Mouse (Mus musculus): ENCODE measurements around the gene Fbxw8. TPM values are rescaled to one million over a fixed set of nuclear protein-coding genes. Genes with fewer than 3 reads are reported as not detected.

Gene Fbxw8
- polyA plus RNA-seq, 1 experiment from 2014 or later = 12.7 TPM

DNA sequence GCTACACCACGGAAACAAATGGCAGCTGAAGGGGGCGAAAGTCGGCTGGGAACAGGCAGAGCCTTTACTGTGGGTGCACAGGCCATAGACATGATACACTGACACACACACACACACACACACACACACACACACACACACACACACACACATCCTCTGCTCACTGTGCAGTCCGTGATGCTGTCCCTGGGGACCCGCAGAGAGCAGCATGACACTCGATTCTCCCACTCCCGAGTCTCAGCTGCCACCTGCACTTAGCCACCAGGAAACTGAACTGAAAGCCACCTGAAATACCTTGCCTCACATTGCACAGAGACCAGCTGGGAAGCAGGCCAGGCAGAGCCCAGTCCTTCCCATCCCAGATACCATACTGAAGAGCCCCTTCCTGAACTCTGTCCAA, 70.0 kb downstream of the Fbxw8 start:
- Histone ChIP-seq H3K79me2 (ENCODE audit: inconsistent target) (no peaks in the 10 kb centered on the region), H3K4me3 (ENCODE audit: inconsistent target) (no peak overlapping the region), H3K36me3 (ENCODE audit: inconsistent target) (no peaks in the 10 kb centered on the region), H3K27ac (no peak overlapping the region)
- 86% methylated on average over 5 of the region's 7 CpGs for whole genome bisulfite sequencing (ENCODE audit: missing documents)

GRCm38 (mm10) chr5:118084171-118084727, 71.0 kb downstream of the Fbxw8 start:
- Histone ChIP-seq H3K4me3 (ENCODE audit: inconsistent target) (no peak overlapping the region), H3K36me3 (ENCODE audit: inconsistent target) (no peaks in the 10 kb centered on the region), H3K79me2 (ENCODE audit: inconsistent target) (no peaks in the 10 kb centered on the region), H3K27ac (no peak overlapping the region)
- WGBS (ENCODE audit: missing documents) = 96% methylated on average over 10 of the region's 10 CpGs

GRCm38 (mm10) chr5:118083060-118083638, 72.1 kb downstream of the Fbxw8 start:
- 86% methylated on average over 9 of the region's 12 CpGs for WGBS (ENCODE audit: missing documents)
- Histone ChIP-seq H3K36me3 (ENCODE audit: inconsistent target) (peaks cover 1% of the 10 kb centered on the region; the same call in 1 of the 2 replicates), H3K79me2 (ENCODE audit: inconsistent target) (no peaks in the 10 kb centered on the region), H3K27ac (no peak overlapping the region), H3K4me3 (ENCODE audit: inconsistent target) (no peak overlapping the region)

DNA sequence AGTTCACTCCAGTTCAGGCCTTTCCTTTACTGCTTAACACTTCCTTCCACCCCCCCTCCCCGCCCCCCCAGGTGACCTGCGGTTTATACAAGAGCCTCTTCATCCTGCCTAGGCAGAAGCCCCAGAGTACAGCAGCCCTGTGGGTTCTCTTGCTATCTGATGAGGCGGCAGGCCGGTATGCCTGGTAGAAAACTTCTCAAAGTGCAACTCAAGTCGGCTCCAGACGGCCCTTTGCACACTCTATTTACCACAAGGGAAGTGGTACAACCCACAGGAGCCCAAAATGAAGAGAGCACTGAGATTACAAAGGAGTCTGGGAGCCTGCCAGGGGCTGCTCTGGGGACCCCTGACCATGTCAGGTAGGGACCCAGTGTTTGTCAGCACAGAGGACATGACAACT, 73.3 kb downstream of the Fbxw8 start:
- H3K36me3 ChIP-seq (ENCODE audit: inconsistent target) = peaks cover 13% of the 10 kb centered on the region
- 16% methylated on average over 6 of the region's 6 CpGs for WGBS (ENCODE audit: missing documents)
- H3K4me3 ChIP-seq (ENCODE audit: inconsistent target) = no peak overlapping the region
- no peaks in the 10 kb centered on the region for H3K79me2 ChIP-seq (ENCODE audit: inconsistent target)
- no peak overlapping the region for H3K27ac ChIP-seq

DNA sequence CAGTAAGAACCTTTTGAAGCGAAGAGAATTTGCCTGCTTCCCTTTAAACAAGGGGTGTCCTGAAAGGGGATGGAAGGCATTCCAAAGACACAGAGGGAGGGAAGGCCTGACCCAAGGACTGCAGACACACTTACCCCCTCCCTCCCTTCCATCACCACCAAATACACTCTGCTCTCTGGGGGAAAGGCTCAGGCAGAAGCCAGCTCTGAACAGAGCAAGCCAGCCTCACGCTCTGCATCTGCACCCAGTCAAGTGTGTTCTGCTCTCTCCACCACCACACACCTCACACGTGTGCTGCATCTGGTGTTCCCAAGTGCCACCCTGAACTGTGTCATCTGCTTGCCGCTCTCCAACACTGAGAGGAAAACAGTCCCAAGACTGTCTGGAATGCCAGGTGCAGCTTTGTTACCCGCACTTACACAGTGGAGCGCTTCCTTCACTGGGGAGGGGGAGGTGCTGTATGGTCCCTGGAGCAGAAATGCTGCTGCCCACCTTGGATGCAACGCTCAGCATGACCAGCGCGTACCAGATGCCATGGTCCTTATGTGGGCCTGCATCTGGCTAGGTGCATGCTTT, 73.8 kb downstream of the Fbxw8 start:
- 82% methylated on average over 9 of the region's 9 CpGs for WGBS (ENCODE audit: missing documents)
- Histone ChIP-seq H3K4me3 (ENCODE audit: inconsistent target) (no peak overlapping the region), H3K79me2 (ENCODE audit: inconsistent target) (no peaks in the 10 kb centered on the region), H3K27ac (no peak overlapping the region), H3K36me3 (ENCODE audit: inconsistent target) (peaks cover 18% of the 10 kb centered on the region)

DNA sequence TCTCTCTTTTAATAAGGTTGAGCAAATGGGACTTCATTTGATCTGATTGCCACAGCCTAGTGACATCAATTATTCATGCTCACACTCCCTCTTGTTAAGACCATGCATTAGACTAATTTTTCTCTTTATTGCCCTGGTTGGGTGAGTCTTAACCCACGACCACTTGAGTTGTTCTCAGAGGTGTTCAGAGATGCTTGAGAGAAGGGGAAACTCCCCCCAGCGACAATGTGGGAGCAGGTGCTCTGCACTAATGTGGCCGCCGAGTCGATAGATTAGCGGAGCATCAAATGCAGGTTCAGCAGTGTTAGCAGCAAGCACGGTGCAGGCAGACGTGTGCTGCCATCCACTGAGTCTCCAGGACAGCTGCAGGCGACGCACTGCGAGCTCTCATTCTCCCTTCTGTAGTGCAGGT, 75.4 kb downstream of the Fbxw8 start:
- Histone ChIP-seq H3K4me3 (ENCODE audit: inconsistent target) (no peak overlapping the region), H3K79me2 (ENCODE audit: inconsistent target) (no peaks in the 10 kb centered on the region), H3K27ac (no peak overlapping the region), H3K36me3 (ENCODE audit: inconsistent target) (peaks cover 33% of the 10 kb centered on the region)
- WGBS (ENCODE audit: missing documents) = 97% methylated on average over 11 of the region's 11 CpGs

- Histone ChIP-seq H3K36me3 (ENCODE audit: inconsistent target) (peaks cover 38% of the 10 kb centered on the region), H3K27ac (no peak overlapping the region), H3K4me3 (ENCODE audit: inconsistent target) (no peak overlapping the region), H3K79me2 (ENCODE audit: inconsistent target) (no peaks in the 10 kb centered on the region)
- 95% methylated on average over 6 of the region's 6 CpGs for WGBS (ENCODE audit: missing documents)
Measured at GRCm38 (mm10) chr5:118079354-118079753, 75.9 kb downstream of the Fbxw8 start.

DNA sequence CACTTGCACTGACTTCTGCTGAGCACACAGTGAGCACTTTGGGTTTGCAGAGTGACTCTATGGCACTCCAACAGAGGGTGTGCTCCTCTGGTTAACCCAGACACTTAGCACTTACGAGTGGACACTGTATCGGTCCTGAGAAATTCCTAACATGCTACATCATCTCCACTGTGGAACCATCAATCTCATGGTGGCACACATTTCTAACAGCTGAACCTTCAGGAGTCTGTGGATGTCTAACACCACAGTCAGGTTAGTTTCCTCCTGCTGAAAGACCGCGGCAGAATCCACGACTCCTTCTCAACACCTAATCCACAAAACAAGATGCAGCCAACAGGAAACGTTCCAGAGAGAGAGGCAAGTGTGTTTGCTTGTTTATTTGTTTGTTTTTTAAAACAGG, 76.7 kb downstream of the Fbxw8 start:
- Histone ChIP-seq H3K4me3 (ENCODE audit: inconsistent target) (no peak overlapping the region), H3K79me2 (ENCODE audit: inconsistent target) (no peaks in the 10 kb centered on the region), H3K36me3 (ENCODE audit: inconsistent target) (peaks cover 38% of the 10 kb centered on the region), H3K27ac (no peak overlapping the region)
- WGBS (ENCODE audit: missing documents) = 92% methylated on average over 6 of the region's 6 CpGs

GRCm38 (mm10) chr5:118076721-118077592, 78.3 kb downstream of the Fbxw8 start:
- Histone ChIP-seq H3K79me2 (ENCODE audit: inconsistent target) (no peaks in the 10 kb centered on the region), H3K36me3 (ENCODE audit: inconsistent target) (peaks cover 54% of the 10 kb centered on the region), H3K4me3 (ENCODE audit: inconsistent target) (no peak overlapping the region), H3K27ac (no peak overlapping the region)
- 95% methylated on average over 15 of the region's 15 CpGs for WGBS (ENCODE audit: missing documents)

GRCm38 (mm10) chr5:118073213-118073773, 82.0 kb downstream of the Fbxw8 start:
- Histone ChIP-seq H3K36me3 (ENCODE audit: inconsistent target) (peaks cover 64% of the 10 kb centered on the region), H3K79me2 (ENCODE audit: inconsistent target) (no peaks in the 10 kb centered on the region)

DNA sequence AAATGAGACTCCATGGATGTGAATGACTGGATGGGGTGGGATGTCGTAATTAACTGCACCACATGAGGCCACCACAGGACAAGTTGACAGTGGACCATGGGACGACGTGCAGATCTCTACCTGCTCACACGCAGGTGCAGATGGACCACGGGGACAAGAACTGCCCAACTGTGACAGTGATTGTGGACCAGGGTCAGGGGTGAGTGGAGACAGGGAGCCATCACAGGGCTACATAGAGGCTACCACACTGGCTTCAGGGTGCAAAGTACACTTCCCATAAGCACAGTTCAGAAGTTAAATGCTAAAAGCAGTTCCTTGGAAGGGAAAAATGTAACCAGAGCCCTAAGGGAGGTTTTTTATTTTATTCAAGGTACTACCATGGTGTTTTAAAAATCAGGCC, 83.5 kb downstream of the Fbxw8 start:
- 92% methylated on average over 5 of the region's 5 CpGs for WGBS (ENCODE audit: missing documents)
- Histone ChIP-seq H3K4me3 (ENCODE audit: inconsistent target) (no peak overlapping the region), H3K36me3 (ENCODE audit: inconsistent target) (peaks cover 59% of the 10 kb centered on the region), H3K27ac (no peak overlapping the region), H3K79me2 (ENCODE audit: inconsistent target) (no peaks in the 10 kb centered on the region)

More at GRCm38 (mm10) chr5:118073213-118073773, 82.0 kb downstream of the Fbxw8 start:
- WGBS (ENCODE audit: missing documents) = 96% methylated on average over 15 of the region's 15 CpGs
- H3K4me3 ChIP-seq (ENCODE audit: inconsistent target) = no peak overlapping the region
- H3K27ac ChIP-seq = no peak overlapping the region

DNA sequence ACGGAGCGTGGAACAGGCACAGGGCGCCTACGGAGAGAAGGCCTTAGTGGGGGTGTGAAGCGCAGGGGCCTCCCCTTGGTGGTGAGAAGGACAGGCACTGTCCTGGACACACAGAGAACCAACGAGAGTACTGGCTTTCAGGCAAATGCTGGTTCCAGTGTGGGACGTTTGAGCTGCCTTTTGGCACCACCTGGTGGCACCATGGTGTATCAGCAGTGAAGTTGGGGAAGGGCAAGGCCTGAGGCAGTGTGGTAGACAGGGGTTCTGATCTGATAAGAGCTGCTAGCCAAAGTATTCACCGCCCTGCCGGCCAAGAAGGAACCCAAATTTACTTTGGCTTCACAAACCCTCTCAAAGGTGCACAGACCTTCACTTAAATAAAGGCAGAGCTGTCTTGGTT, 85.9 kb downstream of the Fbxw8 start:
- no peak overlapping the region for H3K4me3 ChIP-seq (ENCODE audit: inconsistent target)
- 42% methylated on average over 9 of the region's 9 CpGs for WGBS (ENCODE audit: missing documents)
- peaks cover 40% of the 10 kb centered on the region for H3K36me3 ChIP-seq (ENCODE audit: inconsistent target)
- H3K79me2 ChIP-seq (ENCODE audit: inconsistent target) = no peaks in the 10 kb centered on the region
- H3K27ac ChIP-seq = no peak overlapping the region

DNA sequence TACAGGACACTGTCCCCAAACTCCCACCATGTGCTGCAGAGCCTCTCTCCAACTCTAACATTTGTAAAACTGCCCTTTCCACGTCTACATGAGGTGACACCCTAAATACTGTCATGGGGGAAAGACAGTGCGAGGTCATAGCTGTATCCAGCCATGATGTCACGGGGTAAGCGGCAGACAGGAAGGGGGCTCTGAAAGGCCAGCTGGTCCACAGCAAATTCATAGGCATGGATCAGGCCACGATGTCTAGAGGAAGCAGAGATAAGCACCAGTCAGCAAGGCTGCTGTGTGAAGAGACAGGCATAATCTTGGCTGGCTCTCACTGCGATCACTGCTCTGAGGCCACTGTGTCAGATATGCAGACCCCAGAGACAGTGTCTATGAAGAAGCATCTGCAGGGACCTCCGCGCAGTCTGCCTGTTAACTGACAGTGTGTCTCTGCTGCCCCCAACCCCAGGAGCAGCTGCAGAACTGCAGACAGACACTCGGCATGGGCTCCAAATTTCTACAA, 87.2 kb downstream of the Fbxw8 start:
- H3K79me2 ChIP-seq (ENCODE audit: inconsistent target) = no peaks in the 10 kb centered on the region
- no peak overlapping the region for H3K27ac ChIP-seq
- H3K4me3 ChIP-seq (ENCODE audit: inconsistent target) = no peak overlapping the region
- WGBS (ENCODE audit: missing documents) = 95% methylated on average over 9 of the region's 9 CpGs
- peaks cover 34% of the 10 kb centered on the region for H3K36me3 ChIP-seq (ENCODE audit: inconsistent target)

GRCm38 (mm10) chr5:118067572-118067971, 87.7 kb downstream of the Fbxw8 start:
- H3K36me3 ChIP-seq (ENCODE audit: inconsistent target) = peaks cover 30% of the 10 kb centered on the region
- no peak overlapping the region for H3K4me3 ChIP-seq (ENCODE audit: inconsistent target)
- no peak overlapping the region for H3K27ac ChIP-seq
- H3K79me2 ChIP-seq (ENCODE audit: inconsistent target) = no peaks in the 10 kb centered on the region
- 91% methylated on average over 4 of the region's 4 CpGs for WGBS (ENCODE audit: missing documents)
